Mouse (Mus musculus) G1E (cell line): ENCODE measurements around the gene Cybrd1.

ENCODE experiments used
- CTCF ChIP-seq: IDR thresholded peaks from 2 replicates; pipeline ENCODE4 v1.5.1; 2012; ENCODE audit warnings: low read depth, low read length, inconsistent platforms, mixed read lengths
- GATA1 ChIP-seq: IDR thresholded peaks from 2 replicates; pipeline ENCODE4 v1.6.1; 2012; ENCODE audit warnings: borderline replicate concordance, low read length, inconsistent platforms, mixed read lengths

DNA sequence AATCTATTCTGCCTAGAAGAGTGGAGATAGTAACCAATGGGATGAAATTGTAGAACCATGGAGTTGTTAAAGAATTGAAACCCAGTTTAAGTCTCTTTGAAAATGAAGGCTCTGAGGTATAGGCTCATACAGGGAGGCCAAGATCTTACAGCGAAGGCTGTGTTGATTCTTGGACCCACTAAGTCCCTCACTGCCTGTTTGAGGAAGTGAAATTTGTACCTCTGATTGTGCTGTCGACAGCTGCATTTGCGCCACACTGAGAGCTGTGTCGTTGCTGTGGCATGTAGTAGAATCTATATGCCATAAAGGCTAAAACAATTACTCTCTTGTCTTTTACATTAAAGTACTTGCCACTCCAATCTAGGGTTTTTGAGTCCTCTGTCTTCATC is 14.4 kb upstream of the Cybrd1 start:
- TF ChIP-seq CTCF (no peak), GATA1 (no peak)
